Mouse (Mus musculus): ENCODE data around the gene Rab1b.

DNA sequence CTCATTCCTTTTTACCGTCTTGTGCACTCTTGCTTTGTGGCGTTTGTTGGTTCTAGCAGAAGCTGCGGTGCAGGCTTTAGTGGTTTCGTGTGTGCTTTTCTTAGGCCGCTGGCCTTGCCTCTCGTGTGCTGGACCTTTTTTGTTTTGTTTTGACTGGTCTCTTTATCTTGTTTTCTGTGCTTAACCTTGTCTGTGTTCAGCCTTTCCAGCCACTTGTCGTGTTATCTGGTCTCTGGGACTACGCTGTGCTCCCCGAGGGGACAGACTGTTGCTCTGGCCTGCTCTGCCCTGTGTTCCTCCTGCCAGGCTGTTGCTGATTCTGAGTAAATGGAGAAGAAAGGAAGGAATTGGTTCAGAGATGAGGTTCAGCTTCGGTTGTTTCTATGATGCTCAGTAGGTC, 15.6 kb upstream of the Rab1b start:
- TF ChIP-seq CTCF (IDR thresholded peaks at IDR 0.05; ENCODE audit: control insufficient read depth, insufficient read depth, insufficient read length) (no peak), MAX (IDR thresholded peaks at IDR 0.05) (no peak), MYOG (IDR thresholded peaks at IDR 0.05; ENCODE audit: control insufficient read depth, extremely low read depth, insufficient read length) (no peak)
